Mouse (Mus musculus) A20 (cell line): ENCODE measurements at regions not wholly inside any gene's neighbourhood (a gene's known extent, or its start where the extent isn't known, plus 50 kb on each side); places are given as distances from the start of the nearest gene placed in this dataset.

Experiments
- DNase-seq: peaks from one replicate; pipeline ENCODE4 v3.0.0-alpha.2; 2011; ENCODE audit warnings: low read depth, low spot score

GRCm38 (mm10) chr9:52841105-52841504, 161.5 kb upstream of the AI593442 start:
- DNase-seq, result no peak

- DNase-seq, result no peak
These were observed 160.4 kb upstream of the AI593442 start for GRCm38 (mm10) chr9:52839996-52840395.

- no peak for DNase-seq
These were observed 156.6 kb upstream of the AI593442 start for GRCm38 (mm10) chr9:52836151-52836630.

GRCm38 (mm10) chr9:52835481-52836150, 156.0 kb upstream of the AI593442 start:
- DNase-seq, result no peak

- no peak for DNase-seq
These were observed 147.2 kb upstream of the AI593442 start for GRCm38 (mm10) chr9:52826781-52827180.

GRCm38 (mm10) chr9:52816309-52816708, 136.7 kb upstream of the AI593442 start:
- DNase-seq, result no peak

- no peak for DNase-seq
These were observed 123.4 kb upstream of the AI593442 start for GRCm38 (mm10) chr9:52802969-52803368.

- DNase-seq, result no peak
These were observed 122.2 kb upstream of the AI593442 start for GRCm38 (mm10) chr9:52801801-52802200.

- no peak for DNase-seq
These were observed 120.9 kb upstream of the AI593442 start for GRCm38 (mm10) chr9:52800476-52800875.

- DNase-seq, result no peak
These were observed 113.0 kb upstream of the AI593442 start for GRCm38 (mm10) chr9:52792596-52792995.

GRCm38 (mm10) chr9:52782520-52782919, 102.9 kb upstream of the AI593442 start:
- no peak for DNase-seq

- no peak for DNase-seq
These were observed 97.0 kb upstream of the AI593442 start for GRCm38 (mm10) chr9:52776542-52776941.

- no peak for DNase-seq
These were observed 95.7 kb upstream of the AI593442 start for GRCm38 (mm10) chr9:52775232-52775631.

GRCm38 (mm10) chr9:52768056-52768455, 88.5 kb upstream of the AI593442 start:
- DNase-seq, result no peak

GRCm38 (mm10) chr9:52765809-52766208, 86.2 kb upstream of the AI593442 start:
- no peak for DNase-seq

GRCm38 (mm10) chr9:52762836-52763235, 83.3 kb upstream of the AI593442 start:
- DNase-seq, result no peak

GRCm38 (mm10) chr9:52761257-52761656, 81.7 kb upstream of the AI593442 start:
- no peak for DNase-seq

- no peak for DNase-seq
These were observed 68.8 kb upstream of the AI593442 start for GRCm38 (mm10) chr9:52748366-52748765.

- DNase-seq, result no peak
These were observed 59.0 kb upstream of the AI593442 start for GRCm38 (mm10) chr9:52738560-52739100.
